Mouse (Mus musculus): Measurements from ENCODE around the gene Bspry. TPM values are rescaled to one million over a fixed set of nuclear protein-coding genes. Genes with fewer than 3 reads are reported as not detected.

The Bspry gene
- polyA plus RNA-seq, 1 experiment from 2014 or later = 1.4 TPM

DNA sequence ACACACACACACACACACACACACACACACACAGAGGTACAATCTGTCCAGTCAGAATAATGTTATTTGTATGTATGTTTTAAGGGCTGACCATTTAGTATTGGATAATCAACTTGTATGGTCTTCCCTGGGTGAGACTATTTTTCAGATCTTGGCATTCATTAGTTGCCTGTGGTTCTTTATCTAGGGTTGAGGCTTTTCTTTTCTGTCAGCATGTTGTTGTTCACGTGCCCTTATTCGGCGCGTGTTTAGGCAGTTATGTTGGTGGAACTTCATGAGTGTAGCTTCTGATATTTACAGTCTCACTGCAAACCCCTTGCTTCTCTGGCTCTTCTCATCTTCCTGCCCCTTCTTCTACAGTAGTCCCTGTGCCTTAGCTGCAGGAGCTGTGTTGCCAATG lies 47.8 kb downstream of the Bspry start:
- peaks cover 14% of the 10 kb centered on the region for H3K4me1 ChIP-seq (replicated peaks)
- no peaks in the 10 kb centered on the region for H3K9me3 ChIP-seq (replicated peaks)
- H3K27ac ChIP-seq = no peak overlapping the region
- H3K36me3 ChIP-seq = peaks cover 5% of the 10 kb centered on the region; the same call in 1 of the 2 replicates
- H3K4me3 ChIP-seq = no peak overlapping the region
- H3K27me3 ChIP-seq = no peaks in the 10 kb centered on the region
- 80% methylated on average over 4 of the region's 4 CpGs for WGBS
- no peak for ATAC-seq (replicated peaks; ENCODE audit: insufficient number of reproducible peaks, insufficient read depth, low FRiP score, low read depth)
- no peak overlapping the region for H3K4me2 ChIP-seq
- no peak overlapping the region for H3K9ac ChIP-seq

DNA sequence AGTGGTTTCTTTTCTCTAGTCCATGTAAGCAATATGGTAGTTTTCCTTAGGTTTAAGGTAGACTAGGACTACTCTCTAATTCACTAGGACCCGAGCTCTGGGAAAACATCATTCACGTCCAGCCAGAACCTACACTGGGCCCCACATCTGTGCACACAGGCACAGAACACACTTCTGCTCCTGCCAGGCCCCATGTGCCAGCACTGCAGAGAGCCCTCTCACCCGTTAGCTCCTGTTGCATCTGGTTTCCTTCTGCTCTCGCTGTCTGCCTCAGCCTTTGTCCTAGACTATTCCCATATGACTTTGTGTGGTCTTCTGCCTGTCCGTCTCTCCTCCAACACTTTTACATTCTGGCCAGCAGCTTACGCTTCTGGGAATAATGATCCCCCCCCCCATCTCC lies 53.9 kb downstream of the Bspry start:
- WGBS = 58% methylated on average over 6 of the region's 6 CpGs
- Histone ChIP-seq H3K27ac (no peak overlapping the region), H3K36me3 (no peaks in the 10 kb centered on the region), H3K9ac (no peak overlapping the region), H3K9me3 (replicated peaks) (no peaks in the 10 kb centered on the region), H3K4me2 (no peak overlapping the region), H3K27me3 (no peaks in the 10 kb centered on the region), H3K4me3 (no peak overlapping the region), H3K4me1 (replicated peaks) (0 out of 2 replicates have a peak, but pooled peaks cover 10% of the 10 kb centered on the region)
- ATAC-seq (replicated peaks; ENCODE audit: insufficient number of reproducible peaks, insufficient read depth, low FRiP score, low read depth) = no peak

DNA sequence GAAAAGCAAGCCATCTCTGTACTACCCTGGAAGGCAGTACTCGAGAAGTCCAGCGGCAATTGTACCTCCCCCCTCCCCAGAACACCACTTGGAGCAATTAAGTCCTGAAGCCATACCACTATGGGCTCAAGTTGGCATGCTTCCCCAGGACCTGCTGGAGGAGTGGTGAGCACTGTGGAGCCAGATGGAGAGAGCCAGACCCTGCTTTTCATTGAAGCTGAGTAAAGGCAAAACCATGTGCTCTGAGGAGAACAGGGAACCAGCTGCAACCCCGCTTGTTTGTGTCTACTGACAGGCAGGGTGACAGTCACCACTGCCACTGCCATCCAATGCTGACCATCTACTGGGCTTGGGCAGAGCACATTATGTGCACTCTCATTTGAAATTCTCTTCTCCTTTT lies 61.9 kb downstream of the Bspry start:
- no peak overlapping the region for H3K4me2 ChIP-seq
- ATAC-seq (replicated peaks; ENCODE audit: insufficient number of reproducible peaks, insufficient read depth, low FRiP score, low read depth) = no peak
- no peaks in the 10 kb centered on the region for H3K9me3 ChIP-seq (replicated peaks)
- no peaks in the 10 kb centered on the region for H3K4me1 ChIP-seq (replicated peaks)
- H3K9ac ChIP-seq = no peak overlapping the region
- no peaks in the 10 kb centered on the region for H3K27me3 ChIP-seq
- no peak overlapping the region for H3K4me3 ChIP-seq
- no peaks in the 10 kb centered on the region for H3K36me3 ChIP-seq
- no peak overlapping the region for H3K27ac ChIP-seq
- 71% methylated on average over 3 of the region's 3 CpGs for WGBS

DNA sequence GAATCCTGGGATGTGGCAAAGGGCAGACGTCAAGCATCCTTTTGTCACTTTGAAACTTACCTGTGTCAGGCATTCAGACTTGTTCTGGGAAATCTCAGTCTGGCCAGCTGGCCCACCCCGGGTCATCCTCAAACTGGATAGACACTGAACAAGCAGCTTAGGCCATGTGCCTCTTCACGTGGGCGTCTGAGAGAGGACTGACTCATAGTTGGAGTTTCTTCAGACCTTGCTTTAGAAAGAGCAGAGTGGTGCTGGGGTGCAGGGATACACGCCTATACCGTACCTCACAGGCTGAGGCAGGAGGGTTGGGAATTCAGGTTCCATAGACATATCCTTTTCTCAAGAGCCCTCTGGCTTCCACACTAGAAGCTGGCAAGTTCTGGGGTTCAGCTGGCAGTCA lies 63.9 kb downstream of the Bspry start:
- Histone ChIP-seq H3K9ac (no peak overlapping the region), H3K4me1 (replicated peaks) (no peaks in the 10 kb centered on the region), H3K27ac (no peak overlapping the region), H3K36me3 (no peaks in the 10 kb centered on the region), H3K4me2 (no peak overlapping the region), H3K4me3 (no peak overlapping the region), H3K27me3 (no peaks in the 10 kb centered on the region), H3K9me3 (replicated peaks) (no peaks in the 10 kb centered on the region)
- 78% methylated on average over 6 of the region's 6 CpGs for WGBS
- ATAC-seq (replicated peaks; ENCODE audit: insufficient number of reproducible peaks, insufficient read depth, low FRiP score, low read depth) = no peak

DNA sequence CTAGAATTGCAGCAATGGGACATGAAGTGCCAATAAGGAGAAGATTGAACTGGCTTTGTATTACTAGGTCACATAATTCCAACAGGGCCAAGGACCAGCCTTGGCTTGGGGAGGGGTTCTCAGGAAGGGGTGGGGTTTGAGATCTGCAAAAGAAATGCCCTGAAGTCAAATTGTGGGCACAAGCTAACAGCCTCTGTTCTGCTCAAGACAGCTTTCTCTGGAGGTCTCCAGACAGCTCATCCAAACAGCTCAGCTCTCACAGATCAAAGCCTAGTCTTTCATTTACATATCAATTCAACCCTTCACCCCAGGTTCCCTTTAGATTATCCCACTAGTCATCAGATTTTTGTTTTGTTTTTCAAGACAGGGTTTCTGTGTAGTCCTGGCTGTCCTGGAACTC lies 64.9 kb downstream of the Bspry start:
- Histone ChIP-seq H3K27ac (no peak overlapping the region), H3K4me3 (no peak overlapping the region), H3K9me3 (replicated peaks) (no peaks in the 10 kb centered on the region), H3K4me2 (no peak overlapping the region), H3K36me3 (no peaks in the 10 kb centered on the region), H3K4me1 (replicated peaks) (no peaks in the 10 kb centered on the region), H3K27me3 (no peaks in the 10 kb centered on the region), H3K9ac (no peak overlapping the region)
- no peak for ATAC-seq (replicated peaks; ENCODE audit: insufficient number of reproducible peaks, insufficient read depth, low FRiP score, low read depth)

Other genes starting within 250 kb of the Bspry start
- 5.3 and 6.0 TPM in 2 replicates for gene Zfp37, start 249.0 kb upstream of the Bspry start, polyA plus RNA-seq (2015; fragmentation: Nextera tagmentation; extraction: Ambion mirVana)
- 22.2 and 27.3 TPM in 2 replicates for gene Slc31a2, start 217.5 kb upstream of the Bspry start, polyA plus RNA-seq (2015; fragmentation: Nextera tagmentation; extraction: Ambion mirVana)
- gene Fkbp15, start 119.5 kb upstream of the Bspry start, polyA plus RNA-seq (2015; fragmentation: Nextera tagmentation; extraction: Ambion mirVana) = 15.2 and 19.6 TPM in 2 replicates
- gene Slc31a1, start 119.3 kb upstream of the Bspry start, polyA plus RNA-seq (2015; fragmentation: Nextera tagmentation; extraction: Ambion mirVana) = 34.9 and 41.0 TPM in 2 replicates
- 79.3 and 82.0 TPM in 2 replicates for gene Cdc26, start 71.4 kb upstream of the Bspry start, polyA plus RNA-seq (2015; fragmentation: Nextera tagmentation; extraction: Ambion mirVana)
- gene Prpf4, start 71.3 kb upstream of the Bspry start, polyA plus RNA-seq (2015; fragmentation: Nextera tagmentation; extraction: Ambion mirVana) = 11.5 and 13.4 TPM in 2 replicates
- gene Rnf183, start 44.8 kb upstream of the Bspry start, polyA plus RNA-seq (2015; fragmentation: Nextera tagmentation; extraction: Ambion mirVana) = not detected in 2 replicates
- 2.5 and 3.2 TPM in 2 replicates for gene Wdr31, start 9.2 kb upstream of the Bspry start, polyA plus RNA-seq (2015; fragmentation: Nextera tagmentation; extraction: Ambion mirVana)
- 7.6 and 10.8 TPM in 2 replicates for gene Hdhd3, start 23.4 kb downstream of the Bspry start, polyA plus RNA-seq (2015; fragmentation: Nextera tagmentation; extraction: Ambion mirVana)
- 56.0 and 65.4 TPM in 2 replicates for gene Alad, start 39.9 kb downstream of the Bspry start, polyA plus RNA-seq (2015; fragmentation: Nextera tagmentation; extraction: Ambion mirVana)
- gene Pole3, start 45.0 kb downstream of the Bspry start, polyA plus RNA-seq (2015; fragmentation: Nextera tagmentation; extraction: Ambion mirVana) = 43.1 and 53.9 TPM in 2 replicates
- 0.20 and 0.37 TPM in 2 replicates for gene 4933430I17Rik, start 45.3 kb downstream of the Bspry start, polyA plus RNA-seq (2015; fragmentation: Nextera tagmentation; extraction: Ambion mirVana)
- gene Rgs3, start 79.8 kb downstream of the Bspry start, polyA plus RNA-seq (2015; fragmentation: Nextera tagmentation; extraction: Ambion mirVana) = 56.9 and 72.2 TPM in 2 replicates

All from heart, embryonic 15.5 days (tissue).